Mouse (Mus musculus) midbrain, embryonic 12.5 days (tissue): ENCODE results near the gene Gm5741. TPM values are rescaled to one million over a fixed set of nuclear protein-coding genes. Genes with fewer than 3 reads are reported as not detected.

Experiments
- ATAC-seq: fragments of 200-750 bp; cut with Nextera tagmentation; 2 replicates; pipeline ENCODE4 v1.8.0; 2017; ENCODE audit warnings: low read depth, moderate TSS enrichment, moderate library complexity; ENCODE audit not compliant: low FRiP score
- H3K27ac ChIP-seq: fragments of 300-500 bp; sonication (generic); replicated peaks from 2 replicates; pipeline ENCODE4 v1.5.1; 2016; ENCODE audit warnings: mild to moderate bottlenecking
- H3K27me3 ChIP-seq: fragments of 300-500 bp; sonication (generic); 2 replicates; pipeline ENCODE4 v1.6.1; 2016; ENCODE audit warnings: mild to moderate bottlenecking
- H3K36me3 ChIP-seq: fragments of 300-500 bp; sonication (generic); 2 replicates; pipeline ENCODE4 v1.6.1; 2016
- H3K4me1 ChIP-seq: fragments of 300-500 bp; sonication (generic); 2 replicates; pipeline ENCODE4 v1.6.1; 2016
- H3K4me2 ChIP-seq: fragments of 300-500 bp; sonication (generic); replicated peaks from 2 replicates; pipeline ENCODE4 v1.6.1; 2016; ENCODE audit warnings: mild to moderate bottlenecking, moderate library complexity
- H3K4me3 ChIP-seq: fragments of 300-500 bp; sonication (generic); 2 replicates; pipeline ENCODE4 v1.5.1; 2016; ENCODE audit warnings: mild to moderate bottlenecking
- H3K9ac ChIP-seq: fragments of 300-500 bp; sonication (generic); replicated peaks from 2 replicates; pipeline ENCODE4 v1.6.1; 2016; ENCODE audit warnings: mild to moderate bottlenecking, moderate library complexity
- H3K9me3 ChIP-seq: fragments of 300-500 bp; sonication (generic); 2 replicates; pipeline ENCODE4 v1.6.1; 2016; ENCODE audit warnings: mild to moderate bottlenecking
- WGBS: fragments of 180-500 bp; shearing (Covaris S2); methylation state at CpG from one replicate; pipeline ENCODE4 v1.1.7; 2016; 5-methylcytosine and 5-hydroxymethylcytosine counted together
- polyA plus RNA-seq: library from polyadenylated mRNA; unstranded; fragments of >200 nt; fragmentation: Nextera tagmentation; extraction: Ambion mirVana; gene quantifications from 2 replicates; pipeline ENCODE4 v1.2.1, GENCODE M21; 2016

Gm5741 gene
- polyA plus RNA-seq: 0.92 and 0.94 TPM in 2 replicates

GRCm38 (mm10) chr8:85067982-85068381, at the start of gene Gm5741:
TSS of gene Gm5741 (minus strand) at chr8:85067982.
- peaks cover 13% of the 10 kb centered on the region for H3K4me1 ChIP-seq
- H3K9me3 ChIP-seq: no peaks in the 10 kb centered on the region
- H3K36me3 ChIP-seq: peaks cover 20% of the 10 kb centered on the region
- no peak within 1 kb of the TSS for H3K9ac ChIP-seq
- no peak within 1 kb of the TSS for H3K27ac ChIP-seq
- no peak within 1 kb of the TSS for H3K4me3 ChIP-seq
- H3K27me3 ChIP-seq: no peaks in the 10 kb centered on the region
- ATAC-seq: no peak
- no peak within 1 kb of the TSS for H3K4me2 ChIP-seq

GRCm38 (mm10) chr8:85116984-85117383, 49.2 kb upstream of the Gm5741 start:
- no peaks in the 10 kb centered on the region for H3K9me3 ChIP-seq
- H3K4me1 ChIP-seq: peaks cover 3% of the 10 kb centered on the region; the same call in 1 of the 2 replicates
- no peak overlapping the region for H3K4me2 ChIP-seq
- no peak overlapping the region for H3K9ac ChIP-seq
- no peak for ATAC-seq
- H3K27ac ChIP-seq: no peak overlapping the region
- no peaks in the 10 kb centered on the region for H3K27me3 ChIP-seq
- WGBS: 94% methylated on average over 7 of the region's 7 CpGs
- no peaks in the 10 kb centered on the region for H3K36me3 ChIP-seq
- no peak overlapping the region for H3K4me3 ChIP-seq

GRCm38 (mm10) chr8:85115501-85115900, 47.7 kb upstream of the Gm5741 start:
- no peak overlapping the region for H3K9ac ChIP-seq
- ATAC-seq: no peak
- peaks cover 3% of the 10 kb centered on the region; the same call in 1 of the 2 replicates for H3K4me1 ChIP-seq
- no peak overlapping the region for H3K4me3 ChIP-seq
- no peak overlapping the region for H3K27ac ChIP-seq
- no peaks in the 10 kb centered on the region for H3K9me3 ChIP-seq
- no peak overlapping the region for H3K4me2 ChIP-seq
- H3K27me3 ChIP-seq: no peaks in the 10 kb centered on the region
- 72% methylated on average over 4 of the region's 4 CpGs for WGBS
- H3K36me3 ChIP-seq: peaks cover 9% of the 10 kb centered on the region

GRCm38 (mm10) chr8:85113241-85113640, 45.5 kb upstream of the Gm5741 start:
- 92% methylated on average over 10 of the region's 10 CpGs for WGBS
- Histone ChIP-seq H3K4me2 (no peak overlapping the region), H3K9ac (no peak overlapping the region), H3K4me3 (no peak overlapping the region), H3K27ac (no peak overlapping the region), H3K9me3 (no peaks in the 10 kb centered on the region), H3K4me1 (no peaks in the 10 kb centered on the region), H3K36me3 (peaks cover 20% of the 10 kb centered on the region), H3K27me3 (no peaks in the 10 kb centered on the region)
- ATAC-seq: no peak

- H3K4me3 ChIP-seq: no peak overlapping the region
- H3K9me3 ChIP-seq: no peaks in the 10 kb centered on the region
- no peak overlapping the region for H3K27ac ChIP-seq
- no peak overlapping the region for H3K4me2 ChIP-seq
- 88% methylated on average over 4 of the region's 4 CpGs for WGBS
- no peak for ATAC-seq
- H3K27me3 ChIP-seq: no peaks in the 10 kb centered on the region
- H3K9ac ChIP-seq: no peak overlapping the region
- H3K36me3 ChIP-seq: peaks cover 36% of the 10 kb centered on the region
- H3K4me1 ChIP-seq: no peaks in the 10 kb centered on the region
These were observed 32.4 kb upstream of the Gm5741 start for GRCm38 (mm10) chr8:85100076-85100665.

GRCm38 (mm10) chr8:85096850-85097249, 29.1 kb upstream of the Gm5741 start:
- ATAC-seq: no peak
- WGBS: 85% methylated on average over 4 of the region's 4 CpGs
- Histone ChIP-seq H3K36me3 (peaks cover 66% of the 10 kb centered on the region), H3K27ac (no peak overlapping the region), H3K27me3 (no peaks in the 10 kb centered on the region), H3K4me2 (no peak overlapping the region), H3K9me3 (no peaks in the 10 kb centered on the region), H3K9ac (no peak overlapping the region), H3K4me3 (no peak overlapping the region), H3K4me1 (no peaks in the 10 kb centered on the region)

GRCm38 (mm10) chr8:85096196-85096595, 28.4 kb upstream of the Gm5741 start:
- Histone ChIP-seq H3K9me3 (no peaks in the 10 kb centered on the region), H3K4me2 (no peak overlapping the region), H3K4me1 (no peaks in the 10 kb centered on the region), H3K4me3 (no peak overlapping the region), H3K27me3 (no peaks in the 10 kb centered on the region), H3K9ac (no peak overlapping the region), H3K36me3 (peaks cover 66% of the 10 kb centered on the region), H3K27ac (no peak overlapping the region)
- 94% methylated on average over 16 of the region's 16 CpGs for WGBS
- ATAC-seq: no peak

- Histone ChIP-seq H3K4me2 (no peak overlapping the region), H3K27ac (no peak overlapping the region), H3K4me1 (no peaks in the 10 kb centered on the region), H3K27me3 (no peaks in the 10 kb centered on the region), H3K36me3 (peaks cover 71% of the 10 kb centered on the region), H3K9ac (no peak overlapping the region), H3K4me3 (no peak overlapping the region), H3K9me3 (no peaks in the 10 kb centered on the region)
- ATAC-seq: no peak
- WGBS: 93% methylated on average over 7 of the region's 7 CpGs
These were observed 27.8 kb upstream of the Gm5741 start for GRCm38 (mm10) chr8:85095566-85095965.

- Histone ChIP-seq H3K27me3 (no peaks in the 10 kb centered on the region), H3K9me3 (no peaks in the 10 kb centered on the region), H3K36me3 (peaks cover 71% of the 10 kb centered on the region), H3K4me2 (no peak overlapping the region), H3K27ac (no peak overlapping the region), H3K9ac (no peak overlapping the region), H3K4me1 (no peaks in the 10 kb centered on the region), H3K4me3 (no peak overlapping the region)
- ATAC-seq: no peak
- WGBS: 94% methylated on average over 13 of the region's 13 CpGs
These were observed 27.3 kb upstream of the Gm5741 start for GRCm38 (mm10) chr8:85095051-85095450.

- H3K36me3 ChIP-seq: peaks cover 72% of the 10 kb centered on the region
These were observed 23.8 kb upstream of the Gm5741 start for GRCm38 (mm10) chr8:85091526-85092090.

GRCm38 (mm10) chr8:85090856-85091255, 23.1 kb upstream of the Gm5741 start:
- Histone ChIP-seq H3K4me3 (no peak overlapping the region), H3K36me3 (peaks cover 66% of the 10 kb centered on the region), H3K27me3 (no peaks in the 10 kb centered on the region), H3K27ac (no peak overlapping the region), H3K4me2 (no peak overlapping the region), H3K9me3 (no peaks in the 10 kb centered on the region), H3K9ac (no peak overlapping the region), H3K4me1 (no peaks in the 10 kb centered on the region)
- ATAC-seq: no peak
- 91% methylated on average over 11 of the region's 11 CpGs for WGBS

More at GRCm38 (mm10) chr8:85091526-85092090, 23.8 kb upstream of the Gm5741 start:
- Histone ChIP-seq H3K27ac (no peak overlapping the region), H3K9me3 (no peaks in the 10 kb centered on the region), H3K4me2 (no peak overlapping the region), H3K4me3 (no peak overlapping the region), H3K4me1 (no peaks in the 10 kb centered on the region), H3K27me3 (no peaks in the 10 kb centered on the region), H3K9ac (no peak overlapping the region)
- ATAC-seq: no peak
- WGBS: 35% methylated on average over 21 of the region's 21 CpGs

- ATAC-seq: no peak
- Histone ChIP-seq H3K27ac (no peak overlapping the region), H3K4me1 (peaks cover 3% of the 10 kb centered on the region), H3K4me3 (no peak overlapping the region), H3K27me3 (peaks cover 5% of the 10 kb centered on the region; the same call in 1 of the 2 replicates), H3K36me3 (peaks cover 51% of the 10 kb centered on the region), H3K9me3 (no peaks in the 10 kb centered on the region), H3K4me2 (no peak overlapping the region), H3K9ac (no peak overlapping the region)
- WGBS: 87% methylated on average over 2 of the region's 2 CpGs
These were observed 21.0 kb upstream of the Gm5741 start for GRCm38 (mm10) chr8:85088771-85089170.
